Mouse (Mus musculus): Measurements from ENCODE around the gene Dennd6b. TPM values are rescaled to one million over a fixed set of nuclear protein-coding genes. Genes with fewer than 3 reads are reported as not detected.

The Dennd6b gene
- polyA plus RNA-seq, 1 experiment, result 6.6 TPM

DNA sequence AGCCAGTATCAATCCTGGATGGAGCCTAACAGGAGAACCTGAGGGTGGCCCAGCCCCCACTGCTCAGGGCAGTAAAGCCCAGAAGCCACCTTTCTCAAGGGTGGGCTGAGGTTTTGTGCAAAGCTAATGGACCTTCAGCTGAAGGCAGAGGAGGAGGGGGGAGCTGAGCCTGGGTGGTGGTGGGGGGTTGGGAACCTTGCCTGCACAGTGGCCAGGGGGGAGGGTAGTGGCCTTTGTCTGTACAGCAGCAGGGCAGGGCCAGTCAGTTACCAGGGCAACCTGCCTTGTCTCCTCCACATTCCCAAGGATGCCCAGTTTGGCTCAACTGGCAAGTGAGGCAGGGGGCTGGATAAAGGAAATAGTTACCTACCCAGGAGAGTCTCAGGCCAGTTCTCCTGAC, 44.0 kb downstream of the Dennd6b start:
- peaks cover 16% of the 10 kb centered on the region for H3K36me3 ChIP-seq (ENCODE audit: control insufficient read depth, insufficient read depth)
- H3K79me2 ChIP-seq (ENCODE audit: control insufficient read depth, insufficient read depth), result no peaks in the 10 kb centered on the region
- H3K4me2 ChIP-seq (ENCODE audit: low read depth), result no peak overlapping the region
- no peak for TF ChIP-seq SRF (IDR thresholded peaks at IDR 0.05; ENCODE audit: control insufficient read depth, insufficient read length, low read depth)
- TF ChIP-seq MYOD1 (IDR thresholded peaks at IDR 0.05; ENCODE audit: control insufficient read depth in 1 of 3, insufficient read length in 2 of 3, low read depth in 2 of 3), result no peak
- peak; percentile 64 for TF ChIP-seq POLR2AphosphoS2 (IDR thresholded peaks at IDR 0.05; ENCODE audit: insufficient read length, low read depth)
- no peak for TF ChIP-seq MAX (IDR thresholded peaks at IDR 0.05; ENCODE audit: low read depth)
- no peak for TF ChIP-seq CEBPB (IDR thresholded peaks at IDR 0.05; ENCODE audit: insufficient read depth, poor library complexity, severe bottlenecking)
- no peaks in the 10 kb centered on the region for H3K27me3 ChIP-seq (ENCODE audit: control insufficient read depth, insufficient read depth, insufficient read length)
- no peak overlapping the region for H3ac ChIP-seq (ENCODE audit: control insufficient read depth, insufficient read length)
- H3K4me3 ChIP-seq, result no peak overlapping the region

GRCm38 (mm10) chr15:89150041-89150390, 46.3 kb downstream of the Dennd6b start:
- TF ChIP-seq SRF (IDR thresholded peaks at IDR 0.05; ENCODE audit: control insufficient read depth, insufficient read length, low read depth), result no peak
- peak; percentile 87 for TF ChIP-seq REST (IDR thresholded peaks at IDR 0.05; ENCODE audit: insufficient read depth, insufficient read length)
- no peak for TF ChIP-seq MYOG (IDR thresholded peaks at IDR 0.05; ENCODE audit: control insufficient read depth in 1 of 3, insufficient read depth in 1 of 3, insufficient read length in 2 of 3, low read depth in 2 of 3)
- TF ChIP-seq MAX (IDR thresholded peaks at IDR 0.05; ENCODE audit: low read depth), result peak; percentile 3
- Histone ChIP-seq H3K4me3 (peak overlapping the region; percentile 30), H3K79me2 (ENCODE audit: control insufficient read depth, insufficient read depth) (no peaks in the 10 kb centered on the region), H3K4me2 (ENCODE audit: low read depth) (peak overlapping the region; percentile 86), H3ac (ENCODE audit: control insufficient read depth, insufficient read length) (no peak overlapping the region), H3K27me3 (ENCODE audit: control insufficient read depth, insufficient read depth, insufficient read length) (no peaks in the 10 kb centered on the region), H3K36me3 (ENCODE audit: control insufficient read depth, insufficient read depth) (peaks cover 7% of the 10 kb centered on the region)

DNA sequence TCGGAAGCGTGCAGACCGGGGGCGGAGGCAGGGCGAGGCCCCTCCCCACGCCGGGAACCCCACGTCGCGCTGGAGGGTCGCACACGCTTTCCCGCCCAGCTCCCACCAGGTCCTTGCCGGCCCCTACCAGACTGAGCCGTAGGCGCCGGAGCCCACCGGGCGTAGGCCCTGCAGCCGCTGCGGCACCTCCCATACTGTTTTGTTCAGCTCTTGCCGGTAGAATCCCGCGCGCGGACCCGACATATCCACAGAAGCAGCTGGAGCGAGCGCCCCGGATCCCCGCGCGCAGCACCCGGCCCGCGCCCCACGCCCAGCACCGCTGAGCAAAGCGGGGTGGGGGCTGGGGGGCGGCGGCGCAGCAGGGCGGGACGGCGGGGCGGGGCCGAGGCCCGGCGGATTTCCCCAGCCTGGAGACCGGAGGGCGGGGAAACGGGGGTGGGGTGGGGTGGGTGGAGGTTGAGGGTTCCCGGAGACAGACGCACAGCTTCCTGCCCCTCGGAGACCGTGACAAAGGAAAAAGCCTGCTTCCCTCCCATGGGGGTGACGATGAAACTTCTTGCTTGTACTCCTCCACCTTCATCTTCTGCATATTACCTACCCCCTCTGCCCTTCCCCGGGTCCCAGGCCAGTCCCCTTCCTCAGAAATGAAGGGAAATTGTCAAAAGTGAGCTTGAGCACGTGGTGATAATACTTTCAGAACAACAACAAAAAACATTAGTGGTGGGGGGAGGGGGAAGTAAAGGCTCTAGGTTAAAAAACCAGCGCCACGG, 46.8 kb downstream of the Dennd6b start, which contains the start of gene Mapk11:
Gene Mapk11, minus strand, starts transcription at position 358 of the 770 bp plus-strand sequence.
- peaks cover under 1% of the 10 kb centered on the region for H3K36me3 ChIP-seq (ENCODE audit: control insufficient read depth, insufficient read depth)
- no peaks in the 10 kb centered on the region for H3K27me3 ChIP-seq (ENCODE audit: control insufficient read depth, insufficient read depth, insufficient read length)
- TF ChIP-seq CEBPB (IDR thresholded peaks at IDR 0.05; ENCODE audit: insufficient read depth, poor library complexity, severe bottlenecking) (no peak), POLR2A (IDR thresholded peaks at IDR 0.05; ENCODE audit: insufficient read length, low read depth) (peak; percentile 55), POLR2AphosphoS2 (IDR thresholded peaks at IDR 0.05; ENCODE audit: insufficient read length, low read depth) (no peak), USF1 (IDR thresholded peaks at IDR 0.05; ENCODE audit: low read depth) (no peak), MYOG (IDR thresholded peaks at IDR 0.05; ENCODE audit: control insufficient read depth in 1 of 3, insufficient read depth in 1 of 3, insufficient read length in 2 of 3, low read depth in 2 of 3) (peak in 1 of 3 experiments; percentile 1)

GRCm38 (mm10) chr15:89148496-89149270, 47.6 kb downstream of the Dennd6b start:
- Histone ChIP-seq H3K4me2 (ENCODE audit: low read depth) (peak overlapping the region; percentile 74), H3K4me3 (peak overlapping the region; percentile 30), H3ac (ENCODE audit: control insufficient read depth, insufficient read length) (peak overlapping the region; percentile 29), H3K27me3 (ENCODE audit: control insufficient read depth, insufficient read depth, insufficient read length) (no peaks in the 10 kb centered on the region), H3K79me2 (ENCODE audit: control insufficient read depth, insufficient read depth) (no peaks in the 10 kb centered on the region), H3K36me3 (ENCODE audit: control insufficient read depth, insufficient read depth) (no peaks in the 10 kb centered on the region)
- TF ChIP-seq CEBPB (IDR thresholded peaks at IDR 0.05; ENCODE audit: insufficient read depth, poor library complexity, severe bottlenecking) (no peak), SRF (IDR thresholded peaks at IDR 0.05; ENCODE audit: control insufficient read depth, insufficient read length, low read depth) (no peak), E2F4 (IDR thresholded peaks at IDR 0.05; ENCODE audit: insufficient read depth) (no peak), MYOD1 (IDR thresholded peaks at IDR 0.05; ENCODE audit: control insufficient read depth in 1 of 3, insufficient read length in 2 of 3, low read depth in 2 of 3) (no peak)

More for the DNA sequence above, 46.8 kb downstream of the Dennd6b start, which contains the start of gene Mapk11:
- no peaks in the 10 kb centered on the region for H3K79me2 ChIP-seq (ENCODE audit: control insufficient read depth, insufficient read depth)
- H3K4me3 ChIP-seq, result peak within 1 kb of the TSS; percentile 30
- peak within 1 kb of the TSS; percentile 29 for H3ac ChIP-seq (ENCODE audit: control insufficient read depth, insufficient read length)
- peak within 1 kb of the TSS; percentile 86 for H3K4me2 ChIP-seq (ENCODE audit: low read depth)

GRCm38 (mm10) chr15:89147895-89148294, 48.4 kb downstream of the Dennd6b start:
- no peak for TF ChIP-seq SRF (IDR thresholded peaks at IDR 0.05; ENCODE audit: control insufficient read depth, insufficient read length, low read depth)
- TF ChIP-seq POLR2AphosphoS2 (IDR thresholded peaks at IDR 0.05; ENCODE audit: insufficient read length, low read depth), result no peak
- TF ChIP-seq REST (IDR thresholded peaks at IDR 0.05; ENCODE audit: insufficient read depth, insufficient read length), result no peak
- Histone ChIP-seq H3K36me3 (ENCODE audit: control insufficient read depth, insufficient read depth) (no peaks in the 10 kb centered on the region), H3K4me2 (ENCODE audit: low read depth) (peak overlapping the region; percentile 74), H3K79me2 (ENCODE audit: control insufficient read depth, insufficient read depth) (no peaks in the 10 kb centered on the region), H3ac (ENCODE audit: control insufficient read depth, insufficient read length) (no peak overlapping the region), H3K27me3 (ENCODE audit: control insufficient read depth, insufficient read depth, insufficient read length) (no peaks in the 10 kb centered on the region), H3K4me3 (peak overlapping the region; percentile 30)
